Mouse (Mus musculus) megakaryocyte, embryonic 14.5 days (primary cell): Measurements from ENCODE around the gene Slc35d2. TPM values are rescaled to one million over a fixed set of nuclear protein-coding genes. Genes with fewer than 3 reads are reported as not detected.

ENCODE experiments used
- H3K27me3 ChIP-seq: replicated peaks from 2 replicates; pipeline ENCODE3; 2012; ENCODE audit warnings: inconsistent platforms
- H3K36me3 ChIP-seq: replicated peaks from 2 replicates; pipeline ENCODE3; 2012; ENCODE audit warnings: low read length, inconsistent platforms, mixed read lengths
- H3K4me1 ChIP-seq: 2 replicates; pipeline ENCODE4 v1.6.1; 2012; ENCODE audit warnings: inconsistent platforms
- H3K4me3 ChIP-seq: replicated peaks from 2 replicates; pipeline ENCODE3; 2012; ENCODE audit warnings: moderate library complexity, mild to moderate bottlenecking, inconsistent platforms
- H3K9me3 ChIP-seq: 2 replicates; pipeline ENCODE4 v1.6.1; 2012; ENCODE audit warnings: inconsistent platforms
- FLI1 ChIP-seq: IDR thresholded peaks from 2 replicates; pipeline ENCODE4 v1.6.1; 2012; ENCODE audit warnings: low read length, inconsistent platforms, mixed read lengths
- GATA1 ChIP-seq: IDR thresholded peaks from 3 replicates; pipeline ENCODE4 v1.6.1; 2012; ENCODE audit warnings: mixed read lengths, low read length, inconsistent platforms, borderline replicate concordance
- polyA plus RNA-seq: library from polyadenylated mRNA; stranded (reverse); fragments of >175 nt; gene quantifications from 2 replicates; pipeline ENCODE4 v1.2.3, GENCODE M21; 2012; ENCODE audit warnings: low replicate concordance; ENCODE audit not compliant: insufficient read depth

Gene Slc35d2
- polyA plus RNA-seq, 1 experiment = 12.2 TPM

- peaks cover 11% of the 10 kb centered on the region for H3K36me3 ChIP-seq
- no peak for TF ChIP-seq FLI1
- TF ChIP-seq GATA1 = no peak
- H3K4me1 ChIP-seq = peaks cover 25% of the 10 kb centered on the region
- H3K9me3 ChIP-seq = no peaks in the 10 kb centered on the region
- H3K27me3 ChIP-seq = no peaks in the 10 kb centered on the region
- H3K4me3 ChIP-seq = no peak overlapping the region
These were observed 8.4 kb downstream of the Slc35d2 start for GRCm38 (mm10) chr13:64120760-64121159.

- H3K36me3 ChIP-seq = peaks cover 19% of the 10 kb centered on the region
- H3K27me3 ChIP-seq = no peaks in the 10 kb centered on the region
- H3K4me3 ChIP-seq = no peak overlapping the region
- peaks cover 20% of the 10 kb centered on the region for H3K4me1 ChIP-seq
- TF ChIP-seq GATA1 (no peak), FLI1 (no peak)
- H3K9me3 ChIP-seq = no peaks in the 10 kb centered on the region
These were observed 11.7 kb downstream of the Slc35d2 start for GRCm38 (mm10) chr13:64117442-64117841.

- no peak overlapping the region for H3K4me3 ChIP-seq
- peaks cover 37% of the 10 kb centered on the region for H3K36me3 ChIP-seq
- H3K27me3 ChIP-seq = no peaks in the 10 kb centered on the region
- TF ChIP-seq GATA1 = no peak
- TF ChIP-seq FLI1 = no peak
- peaks cover 17% of the 10 kb centered on the region for H3K4me1 ChIP-seq
- no peaks in the 10 kb centered on the region for H3K9me3 ChIP-seq
These were observed 18.7 kb downstream of the Slc35d2 start for GRCm38 (mm10) chr13:64110421-64110820.

GRCm38 (mm10) chr13:64108381-64108850 lies 20.8 kb downstream of the Slc35d2 start:
- no peak for TF ChIP-seq FLI1
- no peak for TF ChIP-seq GATA1
- H3K9me3 ChIP-seq = no peaks in the 10 kb centered on the region
- H3K27me3 ChIP-seq = no peaks in the 10 kb centered on the region
- no peak overlapping the region for H3K4me3 ChIP-seq
- peaks cover 48% of the 10 kb centered on the region for H3K36me3 ChIP-seq
- H3K4me1 ChIP-seq = peaks cover 17% of the 10 kb centered on the region

GRCm38 (mm10) chr13:64107535-64107934 lies 21.6 kb downstream of the Slc35d2 start:
- H3K9me3 ChIP-seq = no peaks in the 10 kb centered on the region
- H3K4me3 ChIP-seq = no peak overlapping the region
- peaks cover 41% of the 10 kb centered on the region for H3K36me3 ChIP-seq
- H3K27me3 ChIP-seq = no peaks in the 10 kb centered on the region
- H3K4me1 ChIP-seq = peaks cover 17% of the 10 kb centered on the region
- TF ChIP-seq GATA1 (no peak), FLI1 (no peak)

- H3K9me3 ChIP-seq = no peaks in the 10 kb centered on the region
- H3K36me3 ChIP-seq = peaks cover 39% of the 10 kb centered on the region
- TF ChIP-seq GATA1 (no peak), FLI1 (no peak)
- H3K4me1 ChIP-seq = peaks cover 17% of the 10 kb centered on the region
- no peaks in the 10 kb centered on the region for H3K27me3 ChIP-seq
- no peak overlapping the region for H3K4me3 ChIP-seq
These were observed 22.1 kb downstream of the Slc35d2 start for GRCm38 (mm10) chr13:64107105-64107504.

- Histone ChIP-seq H3K36me3 (peaks cover 41% of the 10 kb centered on the region), H3K4me1 (peaks cover 17% of the 10 kb centered on the region), H3K9me3 (no peaks in the 10 kb centered on the region), H3K4me3 (no peak overlapping the region), H3K27me3 (no peaks in the 10 kb centered on the region)
- TF ChIP-seq GATA1 = no peak
- TF ChIP-seq FLI1 = no peak
These were observed 23.5 kb downstream of the Slc35d2 start for GRCm38 (mm10) chr13:64105690-64106089.

- Histone ChIP-seq H3K27me3 (no peaks in the 10 kb centered on the region), H3K4me3 (no peak overlapping the region), H3K4me1 (peaks cover 4% of the 10 kb centered on the region; the same call in 1 of the 2 replicates), H3K36me3 (peaks cover 24% of the 10 kb centered on the region), H3K9me3 (no peaks in the 10 kb centered on the region)
- TF ChIP-seq GATA1 (no peak), FLI1 (no peak)
These were observed 29.0 kb downstream of the Slc35d2 start for GRCm38 (mm10) chr13:64100186-64100585.

- Histone ChIP-seq H3K4me1 (peaks cover 4% of the 10 kb centered on the region; the same call in 1 of the 2 replicates), H3K4me3 (no peak overlapping the region), H3K36me3 (peaks cover 16% of the 10 kb centered on the region), H3K27me3 (no peaks in the 10 kb centered on the region), H3K9me3 (no peaks in the 10 kb centered on the region)
- TF ChIP-seq GATA1 = no peak
- no peak for TF ChIP-seq FLI1
These were observed 30.2 kb downstream of the Slc35d2 start for GRCm38 (mm10) chr13:64098992-64099391.

- H3K4me1 ChIP-seq = peaks cover 4% of the 10 kb centered on the region; the same call in 1 of the 2 replicates
- no peaks in the 10 kb centered on the region for H3K9me3 ChIP-seq
- peaks cover 7% of the 10 kb centered on the region for H3K27me3 ChIP-seq
- H3K4me3 ChIP-seq = no peak overlapping the region
- H3K36me3 ChIP-seq = peaks cover 9% of the 10 kb centered on the region
- TF ChIP-seq FLI1 (no peak), GATA1 (no peak)
These were observed 35.8 kb downstream of the Slc35d2 start for GRCm38 (mm10) chr13:64093341-64093740.

GRCm38 (mm10) chr13:64092752-64093151 lies 36.4 kb downstream of the Slc35d2 start:
- H3K9me3 ChIP-seq = no peaks in the 10 kb centered on the region
- peaks cover 7% of the 10 kb centered on the region for H3K36me3 ChIP-seq
- H3K27me3 ChIP-seq = peaks cover 7% of the 10 kb centered on the region
- no peak overlapping the region for H3K4me3 ChIP-seq
- TF ChIP-seq FLI1 (no peak), GATA1 (no peak)
- H3K4me1 ChIP-seq = peaks cover 4% of the 10 kb centered on the region; the same call in 1 of the 2 replicates
